Mouse (Mus musculus): Measurements from ENCODE around the gene Rcn3.

Gene Rcn3

GRCm38 (mm10) chr7:45047491-45047890 lies 44.5 kb downstream of the Rcn3 start:
- no peak for DNase-seq

GRCm38 (mm10) chr7:45046853-45047350 lies 45.1 kb downstream of the Rcn3 start:
- DNase-seq: no peak

- no peak for DNase-seq
These were observed 46.3 kb downstream of the Rcn3 start for GRCm38 (mm10) chr7:45045741-45046140.

DNA sequence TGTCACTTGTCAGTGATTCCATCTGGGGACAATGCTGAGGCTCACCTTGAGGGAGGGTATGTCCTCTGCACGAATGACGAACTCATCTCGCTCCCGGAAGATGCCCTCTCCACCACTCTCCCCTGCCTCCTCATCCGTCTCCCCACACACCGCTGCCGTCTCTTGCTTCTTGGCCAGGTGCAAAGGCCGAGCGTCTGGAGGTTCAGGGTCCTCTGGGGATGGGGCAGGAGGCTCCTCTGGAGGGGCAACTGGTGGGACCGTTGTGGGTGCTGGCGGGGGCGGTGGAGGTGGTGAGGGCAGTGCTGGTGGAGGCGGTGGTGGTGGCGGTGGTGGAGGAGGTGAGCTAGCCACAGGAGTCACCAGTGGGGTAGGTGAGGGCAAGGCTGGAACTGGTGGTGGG lies 48.7 kb downstream of the Rcn3 start:
- DNase-seq: no peak

DNA sequence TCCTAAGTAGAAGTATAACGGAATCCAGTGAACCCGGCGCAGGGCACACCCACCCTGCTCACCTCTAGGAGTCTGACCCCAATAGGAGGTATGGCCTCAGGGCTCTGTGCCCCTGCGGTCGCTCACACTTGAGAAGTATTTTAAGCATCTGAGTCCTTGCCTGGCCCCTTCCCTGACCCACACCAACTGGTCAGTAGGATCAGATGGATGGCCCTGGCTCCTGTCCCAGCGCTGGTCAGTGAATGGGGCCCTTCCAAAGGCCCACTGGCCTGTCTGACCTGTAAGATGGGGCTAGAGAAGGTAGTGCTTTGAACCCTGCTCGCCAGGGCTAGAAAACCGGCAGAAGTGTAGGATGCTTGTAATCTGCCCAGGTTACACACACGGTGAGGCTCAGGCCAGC lies 51.2 kb downstream of the Rcn3 start:
- no peak for DNase-seq

GRCm38 (mm10) chr7:45038411-45038810 lies 53.6 kb downstream of the Rcn3 start:
- no peak for DNase-seq

GRCm38 (mm10) chr7:45037720-45038361 lies 54.2 kb downstream of the Rcn3 start:
- DNase-seq: peak; percentile 52 to 57

DNA sequence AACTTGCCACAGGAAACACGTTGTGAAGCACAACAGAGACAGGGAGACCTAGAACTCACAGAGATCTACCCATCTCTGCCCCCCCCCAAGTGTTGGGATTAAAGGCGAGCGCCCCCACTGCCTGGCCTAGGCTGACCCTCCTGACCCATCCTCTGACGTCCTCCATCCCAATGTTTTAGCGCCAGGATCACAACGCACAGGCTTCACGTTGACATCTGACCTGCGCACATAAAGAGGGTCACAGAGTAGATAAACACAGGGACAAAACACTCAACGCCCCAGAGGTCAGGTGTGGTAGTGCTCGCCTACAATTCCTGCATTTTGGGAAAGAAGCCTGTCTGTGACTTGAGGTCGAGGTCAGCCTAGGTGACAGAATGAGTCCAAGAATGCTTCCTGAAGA lies 55.3 kb downstream of the Rcn3 start:
- no peak for DNase-seq

- no peak for DNase-seq
These were observed 56.4 kb downstream of the Rcn3 start for GRCm38 (mm10) chr7:45035631-45036030.

DNA sequence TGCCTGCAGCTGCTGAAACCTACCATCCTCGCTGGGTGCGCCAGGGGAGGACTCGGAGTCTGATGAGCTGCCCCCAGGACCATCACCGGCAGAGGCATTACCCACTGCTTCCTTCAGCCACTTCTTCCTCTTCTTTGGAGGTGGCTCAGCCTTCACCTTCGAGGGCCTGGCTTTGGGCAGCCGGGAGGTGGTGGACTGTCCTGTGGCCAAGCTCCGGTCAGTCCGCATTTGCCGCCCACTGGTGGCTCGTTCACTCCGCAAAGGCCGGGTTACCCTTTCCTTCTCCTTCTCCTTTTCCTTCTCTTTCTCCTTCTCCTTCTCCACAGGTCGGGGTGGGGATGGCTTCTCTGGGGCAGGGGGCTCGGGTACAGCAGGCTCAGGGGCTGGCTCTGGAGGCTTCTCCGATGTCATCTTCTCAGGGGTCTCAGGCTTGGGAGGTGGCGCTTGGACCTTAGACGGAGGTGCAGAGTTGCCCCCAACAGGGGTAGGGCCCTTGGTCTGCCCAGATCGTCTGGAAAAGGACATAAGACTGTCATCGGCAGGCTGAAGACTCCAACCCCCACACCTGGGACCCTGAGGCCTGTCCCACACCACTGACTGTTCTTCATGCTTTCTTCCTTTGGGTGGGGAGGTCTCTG lies 58.2 kb downstream of the Rcn3 start:
- DNase-seq: no peak

Measured in cerebellum, postnatal 36 days (tissue).